Mouse (Mus musculus) midbrain, embryonic 14.5 days (tissue): ENCODE data around the gene Clcf1. TPM values are rescaled to one million over a fixed set of nuclear protein-coding genes. Genes with fewer than 3 reads are reported as not detected.

Experiments used
- ATAC-seq: fragments of 200-750 bp; cut with Nextera tagmentation; 2 replicates; pipeline ENCODE4 v1.8.0; 2017; ENCODE audit warnings: moderate number of reproducible peaks, moderate library complexity; ENCODE audit not compliant: low FRiP score, low TSS enrichment
- DNase-seq: peaks from one replicate; pipeline ENCODE4 v3.0.0-alpha.2; 2015
- H3K27ac ChIP-seq: fragments of 300-500 bp; sonication (generic); replicated peaks from 2 replicates; pipeline ENCODE4 v1.5.1; 2014; ENCODE audit warnings: mild to moderate bottlenecking, low read depth, low read length, moderate library complexity
- H3K27me3 ChIP-seq: fragments of 300-500 bp; sonication (generic); 2 replicates; pipeline ENCODE4 v1.6.1; 2014; ENCODE audit warnings: low read length, control low read depth, mixed read lengths; ENCODE audit not compliant: control insufficient read depth, insufficient read depth
- H3K36me3 ChIP-seq: fragments of 300-500 bp; sonication (generic); 2 replicates; pipeline ENCODE4 v1.6.1; 2014; ENCODE audit warnings: low read length, control low read depth; ENCODE audit not compliant: control insufficient read depth, insufficient read depth
- H3K4me1 ChIP-seq: fragments of 300-500 bp; sonication (generic); 2 replicates; pipeline ENCODE4 v1.6.1; 2014; ENCODE audit warnings: mild to moderate bottlenecking, antibody characterized with exemption, low read length, control low read depth; ENCODE audit not compliant: control insufficient read depth, insufficient read depth
- H3K4me2 ChIP-seq: fragments of 300-500 bp; sonication (generic); 2 replicates; pipeline ENCODE4 v1.6.1; 2014; ENCODE audit warnings: mild to moderate bottlenecking, low read length, moderate library complexity
- H3K4me3 ChIP-seq: fragments of 300-500 bp; sonication (generic); replicated peaks from 2 replicates; pipeline ENCODE4 v1.5.1; 2014; ENCODE audit warnings: low read depth, low read length
- H3K9ac ChIP-seq: fragments of 300-500 bp; sonication (generic); replicated peaks from 2 replicates; pipeline ENCODE4 v1.6.1; 2014; ENCODE audit warnings: mild to moderate bottlenecking, low read length, moderate library complexity
- H3K9me3 ChIP-seq: fragments of 300-500 bp; sonication (generic); 2 replicates; pipeline ENCODE4 v1.6.1; 2016; ENCODE audit warnings: low read length, control low read depth, mixed read lengths; ENCODE audit not compliant: control insufficient read depth
- WGBS: fragments of 180-500 bp; shearing (Covaris S2); extraction: QIAGEN DNeasy Blood & Tissue Kit; methylation state at CpG from one replicate; pipeline ENCODE4 v1.1.7; 2014; 5-methylcytosine and 5-hydroxymethylcytosine counted together
- polyA plus RNA-seq: library from polyadenylated mRNA; unstranded; fragments of >200 nt; fragmentation: Nextera tagmentation; extraction: Ambion mirVana; gene quantifications from 2 replicates; pipeline ENCODE4 v1.2.1, GENCODE M21; 2014

The Clcf1 gene
- polyA plus RNA-seq, 1 experiment from 2014 or later: 0.46 TPM

GRCm38 (mm10) chr19:4262756-4263155, 48.7 kb downstream of the Clcf1 start:
- Histone ChIP-seq H3K27me3 (peaks cover under 1% of the 10 kb centered on the region; the same call in 1 of the 2 replicates), H3K9me3 (no peaks in the 10 kb centered on the region), H3K4me2 (no peak overlapping the region), H3K4me3 (no peak overlapping the region), H3K27ac (no peak overlapping the region), H3K4me1 (no peaks in the 10 kb centered on the region), H3K36me3 (no peaks in the 10 kb centered on the region), H3K9ac (no peak overlapping the region)
- DNase-seq (no peak), ATAC-seq (no peak)
- 81% methylated on average over 6 of the region's 6 CpGs for WGBS

GRCm38 (mm10) chr19:4263702-4264101, 49.7 kb downstream of the Clcf1 start:
- ATAC-seq (no peak), DNase-seq (no peak)
- H3K36me3 ChIP-seq: no peaks in the 10 kb centered on the region
- WGBS: 72% methylated on average over 14 of the region's 14 CpGs
- no peak overlapping the region for H3K27ac ChIP-seq
- H3K9ac ChIP-seq: no peak overlapping the region
- H3K4me2 ChIP-seq: no peak overlapping the region
- no peaks in the 10 kb centered on the region for H3K9me3 ChIP-seq
- H3K27me3 ChIP-seq: peaks cover 6% of the 10 kb centered on the region; the same call in 1 of the 2 replicates
- H3K4me3 ChIP-seq: no peak overlapping the region
- peaks cover under 1% of the 10 kb centered on the region; the same call in 1 of the 2 replicates for H3K4me1 ChIP-seq

- Histone ChIP-seq H3K27me3 (peaks cover 6% of the 10 kb centered on the region; the same call in 1 of the 2 replicates), H3K27ac (no peak overlapping the region), H3K4me3 (no peak overlapping the region), H3K4me1 (peaks cover 5% of the 10 kb centered on the region; the same call in 1 of the 2 replicates), H3K9ac (no peak overlapping the region), H3K36me3 (no peaks in the 10 kb centered on the region), H3K9me3 (no peaks in the 10 kb centered on the region), H3K4me2 (no peak overlapping the region)
- ATAC-seq (no peak), DNase-seq (no peak)
- 94% methylated on average over 6 of the region's 6 CpGs for WGBS
These were observed 50.2 kb downstream of the Clcf1 start for GRCm38 (mm10) chr19:4264171-4264780.

- H3K4me1 ChIP-seq: peaks cover 5% of the 10 kb centered on the region; the same call in 1 of the 2 replicates
- ATAC-seq (no peak), DNase-seq (peak; percentile 18)
- peaks cover 3% of the 10 kb centered on the region; the same call in 1 of the 2 replicates for H3K36me3 ChIP-seq
- H3K4me2 ChIP-seq: no peak overlapping the region
- no peak overlapping the region for H3K4me3 ChIP-seq
- H3K27ac ChIP-seq: no peak overlapping the region
- WGBS: 63% methylated on average over 4 of the region's 4 CpGs
- H3K9ac ChIP-seq: no peak overlapping the region
- H3K27me3 ChIP-seq: peaks cover 6% of the 10 kb centered on the region; the same call in 1 of the 2 replicates
- no peaks in the 10 kb centered on the region for H3K9me3 ChIP-seq
These were observed 51.9 kb downstream of the Clcf1 start for GRCm38 (mm10) chr19:4265956-4266355.

- Histone ChIP-seq H3K9ac (peak within 1 kb of the TSS; percentile 23; the same call in 1 of the 2 replicates), H3K4me2 (peak within 1 kb of the TSS; percentile 47), H3K9me3 (no peaks in the 10 kb centered on the region), H3K27me3 (peaks cover 6% of the 10 kb centered on the region; the same call in 1 of the 2 replicates), H3K36me3 (peaks cover 15% of the 10 kb centered on the region), H3K27ac (no peak within 1 kb of the TSS), H3K4me1 (peaks cover 5% of the 10 kb centered on the region; the same call in 1 of the 2 replicates), H3K4me3 (peak within 1 kb of the TSS; percentile 17)
- 8% methylated on average over 46 of the region's 46 CpGs for WGBS
- peak; percentile 34 for DNase-seq
- ATAC-seq: no peak
These were observed 54.7 kb downstream of the Clcf1 start, which contains the start of gene Ssh3 for GRCm38 (mm10) chr19:4268566-4269361. Ssh3 (minus strand) TSS chr19:4269180.

GRCm38 (mm10) chr19:4270187-4270586, 56.1 kb downstream of the Clcf1 start:
- Histone ChIP-seq H3K9ac (no peak overlapping the region), H3K36me3 (peaks cover 15% of the 10 kb centered on the region), H3K4me2 (no peak overlapping the region), H3K27me3 (peaks cover 6% of the 10 kb centered on the region; the same call in 1 of the 2 replicates), H3K4me1 (peaks cover 5% of the 10 kb centered on the region; the same call in 1 of the 2 replicates), H3K4me3 (no peak overlapping the region), H3K27ac (no peak overlapping the region), H3K9me3 (no peaks in the 10 kb centered on the region)
- DNase-seq (no peak), ATAC-seq (no peak)
- 74% methylated on average over 6 of the region's 6 CpGs for WGBS

- WGBS: 94% methylated on average over 11 of the region's 11 CpGs
- Histone ChIP-seq H3K4me1 (peaks cover 5% of the 10 kb centered on the region; the same call in 1 of the 2 replicates), H3K36me3 (peaks cover 15% of the 10 kb centered on the region), H3K9ac (no peak overlapping the region), H3K27me3 (peaks cover 6% of the 10 kb centered on the region; the same call in 1 of the 2 replicates), H3K27ac (no peak overlapping the region), H3K4me3 (no peak overlapping the region), H3K9me3 (no peaks in the 10 kb centered on the region; the same call in 1 of the 2 replicates), H3K4me2 (no peak overlapping the region)
- DNase-seq (no peak), ATAC-seq (no peak)
These were observed 56.9 kb downstream of the Clcf1 start for GRCm38 (mm10) chr19:4270972-4271371.
